Mouse (Mus musculus) A20 (cell line): Measurements from ENCODE around the gene Vps26c.
A peak's percentile ranks its signal among the peaks of the same experiment; 100 is the strongest.
"Not testable (repeated sequence)": the region's sequence is repeated elsewhere in the genome, so short reads cannot be mapped to it uniquely, and the experiment has no call there.

Experiments used
- DNase-seq: peaks from one replicate; pipeline ENCODE4 v3.0.0-alpha.2; 2011; ENCODE audit warnings: low read depth, low spot score

Gene Vps26c

GRCm38 (mm10) chr16:94489326-94489725 lies 37.3 kb downstream of the Vps26c start:
- DNase-seq: no peak

GRCm38 (mm10) chr16:94487341-94487740 lies 39.3 kb downstream of the Vps26c start:
- DNase-seq: no peak

- DNase-seq: no peak
Measured at GRCm38 (mm10) chr16:94484752-94485535, 41.7 kb downstream of the Vps26c start.

- DNase-seq: no peak
Measured at GRCm38 (mm10) chr16:94473086-94473822, 53.4 kb downstream of the Vps26c start.

GRCm38 (mm10) chr16:94472515-94472951 lies 54.1 kb downstream of the Vps26c start:
- DNase-seq: no peak

GRCm38 (mm10) chr16:94468391-94468790 lies 58.2 kb downstream of the Vps26c start:
- DNase-seq: no peak

- no peak for DNase-seq
Measured at GRCm38 (mm10) chr16:94467337-94468055, 59.1 kb downstream of the Vps26c start.

- DNase-seq: not testable (repeated sequence)
Measured at GRCm38 (mm10) chr16:94466317-94466716, 60.3 kb downstream of the Vps26c start.

- DNase-seq: no peak
Measured at GRCm38 (mm10) chr16:94465900-94466299, 60.7 kb downstream of the Vps26c start.

GRCm38 (mm10) chr16:94464067-94464466 lies 62.6 kb downstream of the Vps26c start:
- no peak for DNase-seq

- DNase-seq: no peak
Measured at GRCm38 (mm10) chr16:94454146-94454545, 72.5 kb downstream of the Vps26c start.

GRCm38 (mm10) chr16:94452768-94453167 lies 73.9 kb downstream of the Vps26c start:
- DNase-seq: no peak

GRCm38 (mm10) chr16:94451545-94452488 lies 74.8 kb downstream of the Vps26c start:
- no peak for DNase-seq

- DNase-seq: no peak
Measured at GRCm38 (mm10) chr16:94449632-94450031, 77.0 kb downstream of the Vps26c start.

GRCm38 (mm10) chr16:94449151-94449550 lies 77.5 kb downstream of the Vps26c start:
- peak; percentile 21 for DNase-seq
